7 mouse cellular contexts compared by ENCODE assay signal in the genomic region with DNA sequence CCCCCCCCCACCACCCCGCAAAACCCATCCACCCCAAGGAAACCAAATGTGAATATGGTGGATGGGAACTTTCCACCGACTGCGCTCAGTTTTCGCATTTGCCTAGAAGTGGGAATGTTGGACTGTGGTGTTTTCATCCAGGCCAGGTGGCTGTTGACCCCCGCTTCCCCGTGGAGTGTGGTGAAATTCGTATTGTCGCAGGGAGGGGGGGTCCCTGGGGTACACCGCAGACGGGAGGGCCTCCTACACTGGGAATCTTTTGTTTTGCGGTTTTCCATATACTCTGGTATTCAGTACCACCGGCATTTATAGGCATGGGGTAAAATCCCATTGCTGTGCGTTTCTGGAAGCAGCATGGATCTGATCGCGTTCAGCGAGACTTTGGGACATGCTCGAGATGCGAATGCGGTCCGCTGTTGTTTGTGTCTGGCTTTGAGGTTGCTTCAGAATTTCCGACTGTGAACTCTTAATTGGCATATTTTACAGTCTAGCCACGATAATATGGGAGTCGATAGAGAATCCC. TPM values are rescaled to one million over a fixed set of nuclear protein-coding genes. Genes with fewer than 3 reads are reported as not detected.
DNase-seq lines count a peak whose midpoint lies in the region; ATAC-seq and TF ChIP-seq lines count a peak whose summit lies in the region.

No protein-coding gene starts in this region.

- H3K36me3 ChIP-seq in lung, postnatal 0 days (ENCODE audit: insufficient read depth, low read length) = no peaks in the 10 kb centered on the region
- no peaks in the 10 kb centered on the region for H3K36me3 ChIP-seq in embryonic facial prominence, embryonic 14.5 days (ENCODE audit: control insufficient read depth, insufficient read depth, low read length)
- no peaks in the 10 kb centered on the region for H3K36me3 ChIP-seq in intestine, embryonic 16.5 days (ENCODE audit: control insufficient read depth, insufficient read depth, low read length)
- no peaks in the 10 kb centered on the region for H3K36me3 ChIP-seq in neural tube, embryonic 15.5 days

- ATAC-seq in lung, postnatal 0 days = no peak
- 0 out of 2 replicates have a peak, but pooled peaks have one; percentile 3 for ATAC-seq in embryonic facial prominence, embryonic 14.5 days (ENCODE audit: low read depth)
- no peak for ATAC-seq in intestine, embryonic 16.5 days
- peak; percentile 26; the same call in 1 of the 2 replicates for ATAC-seq in neural tube, embryonic 15.5 days (ENCODE audit: low FRiP score)

- TF ChIP-seq CTCF in lung, postnatal 0 days (IDR thresholded peaks at IDR 0.05) = no peak

- no peak overlapping the region for H3K27ac ChIP-seq in lung, postnatal 0 days (ENCODE audit: low read length)
- no peak overlapping the region for H3K27ac ChIP-seq in embryonic facial prominence, embryonic 14.5 days (replicated peaks; ENCODE audit: low read depth, low read length)
- no peak overlapping the region for H3K27ac ChIP-seq in intestine, embryonic 16.5 days (ENCODE audit: low read length)
- H3K27ac ChIP-seq in neural tube, embryonic 15.5 days (replicated peaks) = peak overlapping the region; percentile 96

- no peaks in the 10 kb centered on the region for H3K4me1 ChIP-seq in lung, postnatal 0 days (ENCODE audit: insufficient read depth, low read depth, low read length)
- H3K4me1 ChIP-seq in embryonic facial prominence, embryonic 14.5 days (ENCODE audit: control insufficient read depth, insufficient read depth, low read length) = peaks cover 8% of the 10 kb centered on the region; the same call in 1 of the 2 replicates
- peaks cover 7% of the 10 kb centered on the region; the same call in 1 of the 2 replicates for H3K4me1 ChIP-seq in intestine, embryonic 16.5 days (ENCODE audit: control insufficient read depth, insufficient read depth, low read length)
- H3K4me1 ChIP-seq in neural tube, embryonic 15.5 days = peaks cover 28% of the 10 kb centered on the region

- 20% methylated on average over 21 of the region's 23 CpGs for WGBS in lung, postnatal 0 days
- 16% methylated on average over 19 of the region's 23 CpGs for WGBS in embryonic facial prominence, embryonic 14.5 days
- WGBS in intestine, embryonic 16.5 days = 17% methylated on average over 23 of the region's 23 CpGs
- 7% methylated on average over 23 of the region's 23 CpGs for WGBS in neural tube, embryonic 15.5 days

- DNase-seq in lung, postnatal 0 days (ENCODE audit: low spot score) = no peak
- no peak for DNase-seq in lung, postnatal 10 days
- peak; percentile 9 for DNase-seq in embryonic facial prominence, embryonic 14.5 days (ENCODE audit: low spot score)
- DNase-seq in c-Kit-positive CD71-positive TER-119-positive erythroid progenitor cells, embryonic 14.5 days (ENCODE audit: low spot score) = no peak
- no peak for DNase-seq in urinary bladder, postnatal 36 days (ENCODE audit: low spot score in 2 of 2)

- TF ChIP-seq EP300 in lung, postnatal 0 days (IDR thresholded peaks at IDR 0.05) = no peak

- H3K9ac ChIP-seq in lung, postnatal 0 days (replicated peaks; ENCODE audit: low read depth) = 0 out of 2 replicates have a peak overlapping the region, but pooled peaks have one; percentile 8
- H3K9ac ChIP-seq in embryonic facial prominence, embryonic 14.5 days (ENCODE audit: low read depth, low read length) = peak overlapping the region; percentile 86
- H3K9ac ChIP-seq in intestine, embryonic 16.5 days (ENCODE audit: low read depth, low read length) = peak overlapping the region; percentile 94
- peak overlapping the region; percentile 96 for H3K9ac ChIP-seq in neural tube, embryonic 15.5 days (replicated peaks)

- H3K4me3 ChIP-seq in lung, postnatal 0 days (ENCODE audit: low read depth, low read length) = peak overlapping the region; percentile 97
- peak overlapping the region; percentile 92 for H3K4me3 ChIP-seq in embryonic facial prominence, embryonic 14.5 days (ENCODE audit: low read depth, low read length)
- peak overlapping the region; percentile 96 for H3K4me3 ChIP-seq in intestine, embryonic 16.5 days (ENCODE audit: low read length)
- H3K4me3 ChIP-seq in neural tube, embryonic 15.5 days (replicated peaks) = peak overlapping the region; percentile 73

- H3K9me3 ChIP-seq in lung, postnatal 0 days (ENCODE audit: low read length) = no peaks in the 10 kb centered on the region
- no peaks in the 10 kb centered on the region for H3K9me3 ChIP-seq in embryonic facial prominence, embryonic 14.5 days (ENCODE audit: control insufficient read depth, low read length)
- H3K9me3 ChIP-seq in intestine, embryonic 16.5 days (ENCODE audit: control insufficient read depth, low read length) = no peaks in the 10 kb centered on the region
- H3K9me3 ChIP-seq in neural tube, embryonic 15.5 days (replicated peaks) = no peaks in the 10 kb centered on the region

- no peaks in the 10 kb centered on the region for H3K27me3 ChIP-seq in lung, postnatal 0 days (replicated peaks; ENCODE audit: insufficient read depth, low read length)
- H3K27me3 ChIP-seq in embryonic facial prominence, embryonic 14.5 days (replicated peaks; ENCODE audit: control insufficient read depth, insufficient read depth, low read length) = no peaks in the 10 kb centered on the region
- H3K27me3 ChIP-seq in intestine, embryonic 16.5 days (replicated peaks; ENCODE audit: control insufficient read depth, insufficient read depth, low read length) = no peaks in the 10 kb centered on the region
- H3K27me3 ChIP-seq in neural tube, embryonic 15.5 days (replicated peaks) = no peaks in the 10 kb centered on the region

- H3K4me2 ChIP-seq in lung, postnatal 0 days (replicated peaks; ENCODE audit: low read depth, low read length) = peak overlapping the region; percentile 88
- peak overlapping the region; percentile 84 for H3K4me2 ChIP-seq in embryonic facial prominence, embryonic 14.5 days (ENCODE audit: low read depth, low read length)
- H3K4me2 ChIP-seq in intestine, embryonic 16.5 days (ENCODE audit: low read depth, low read length) = peak overlapping the region; percentile 71
- peak overlapping the region; percentile 74 for H3K4me2 ChIP-seq in neural tube, embryonic 15.5 days

RNA-seq across cellular contexts. Expression of gene Hectd4, which starts 1.4 kb away (rescaled TPM):
- polyA plus RNA-seq in lung, postnatal 0 days (2015; fragmentation: Nextera tagmentation; extraction: Ambion mirVana) = 2.5 and 2.8 TPM in 2 replicates
- polyA plus RNA-seq in embryonic facial prominence, embryonic 14.5 days (2014; fragmentation: Nextera tagmentation; extraction: Ambion mirVana) = 7.3 and 7.4 TPM in 2 replicates
- 3.0 and 3.1 TPM in 2 replicates for polyA plus RNA-seq in intestine, embryonic 16.5 days (2015; fragmentation: Nextera tagmentation; extraction: Ambion mirVana)
- 16.4 and 18.0 TPM in 2 replicates for polyA plus RNA-seq in neural tube, embryonic 15.5 days (2015; fragmentation: Nextera tagmentation; extraction: Ambion mirVana)

RNA-seq across cellular contexts. Expression of gene Rpl6, which starts 17.1 kb away (rescaled TPM):
- polyA plus RNA-seq in lung, postnatal 0 days (2015; fragmentation: Nextera tagmentation; extraction: Ambion mirVana) = 373 and 397 TPM in 2 replicates
- 685 and 696 TPM in 2 replicates for polyA plus RNA-seq in embryonic facial prominence, embryonic 14.5 days (2014; fragmentation: Nextera tagmentation; extraction: Ambion mirVana)
- polyA plus RNA-seq in intestine, embryonic 16.5 days (2015; fragmentation: Nextera tagmentation; extraction: Ambion mirVana) = 512 and 565 TPM in 2 replicates
- 343 and 391 TPM in 2 replicates for polyA plus RNA-seq in neural tube, embryonic 15.5 days (2015; fragmentation: Nextera tagmentation; extraction: Ambion mirVana)

RNA-seq across cellular contexts. Expression of gene Ptpn11, which starts 30.2 kb away (rescaled TPM):
- 19.7 and 20.0 TPM in 2 replicates for polyA plus RNA-seq in lung, postnatal 0 days (2015; fragmentation: Nextera tagmentation; extraction: Ambion mirVana)
- 25.8 and 28.8 TPM in 2 replicates for polyA plus RNA-seq in embryonic facial prominence, embryonic 14.5 days (2014; fragmentation: Nextera tagmentation; extraction: Ambion mirVana)
- 14.3 and 15.6 TPM in 2 replicates for polyA plus RNA-seq in intestine, embryonic 16.5 days (2015; fragmentation: Nextera tagmentation; extraction: Ambion mirVana)
- 18.2 and 20.0 TPM in 2 replicates for polyA plus RNA-seq in neural tube, embryonic 15.5 days (2015; fragmentation: Nextera tagmentation; extraction: Ambion mirVana)

Comparison
In these comparisons a context has a peak if more than half of its experiments do, and no peak if none do; other contexts are left out.
1. ATAC-seq: peak in embryonic facial prominence, embryonic 14.5 days (single experiment) and neural tube, embryonic 15.5 days (single experiment); none in lung, postnatal 0 days (single experiment) and intestine, embryonic 16.5 days (single experiment).
2. H3K9ac ChIP-seq: peak in every context shown above with its lines; median percentile 96 in neural tube, embryonic 15.5 days; 94 in intestine, embryonic 16.5 days; 86 in embryonic facial prominence, embryonic 14.5 days; 8 in lung, postnatal 0 days.
3. Peak in every context shown above with its lines, with median percentiles within 50 percentile points of each other: H3K4me2 ChIP-seq and H3K4me3 ChIP-seq.